Mouse (Mus musculus): Measurements from ENCODE around the gene Brpf1.
A peak's percentile ranks its signal among the peaks of the same experiment; 100 is the strongest.

The Brpf1 gene

GRCm38 (mm10) chr6:113352820-113353219, 45.9 kb downstream of the Brpf1 start:
- DNase-seq (ENCODE audit: low spot score in 2 of 2), result no peak

- DNase-seq (ENCODE audit: low spot score in 2 of 2), result no peak
These were observed 46.8 kb downstream of the Brpf1 start for GRCm38 (mm10) chr6:113353696-113354095.

GRCm38 (mm10) chr6:113361476-113361875, 54.5 kb downstream of the Brpf1 start:
- DNase-seq (ENCODE audit: low spot score in 2 of 2), result no peak

GRCm38 (mm10) chr6:113362241-113362640, 55.3 kb downstream of the Brpf1 start:
- DNase-seq (ENCODE audit: low spot score in 2 of 2), result no peak

GRCm38 (mm10) chr6:113364518-113365135, 57.7 kb downstream of the Brpf1 start:
- DNase-seq (ENCODE audit: low spot score in 2 of 2), result no peak

- DNase-seq (ENCODE audit: low spot score in 2 of 2), result no peak
These were observed 59.7 kb downstream of the Brpf1 start for GRCm38 (mm10) chr6:113366639-113367038.

- DNase-seq (ENCODE audit: low spot score in 2 of 2), result no peak
These were observed 60.6 kb downstream of the Brpf1 start for GRCm38 (mm10) chr6:113367574-113367973.

GRCm38 (mm10) chr6:113368124-113368523, 61.2 kb downstream of the Brpf1 start:
- DNase-seq (ENCODE audit: low spot score in 2 of 2), result no peak

- no peak for DNase-seq (ENCODE audit: low spot score in 2 of 2)
These were observed 61.6 kb downstream of the Brpf1 start for GRCm38 (mm10) chr6:113368577-113368976.

GRCm38 (mm10) chr6:113370194-113370929, 63.4 kb downstream of the Brpf1 start:
- no peak for DNase-seq (ENCODE audit: low spot score in 2 of 2)

- peak in 1 of 2 experiments; percentile 28 for DNase-seq (ENCODE audit: low spot score in 2 of 2)
These were observed 66.6 kb downstream of the Brpf1 start for GRCm38 (mm10) chr6:113373491-113373890.
